Mouse (Mus musculus) CD4-positive naive resting alpha-beta T cell, adult 76 days (primary cell): ENCODE results near the gene P2ry1. TPM values are rescaled to one million over a fixed set of nuclear protein-coding genes. Genes with fewer than 3 reads are reported as not detected.

ENCODE experiments used
- total RNA-seq: library from RNA; stranded (reverse); gene quantifications from one replicate; pipeline ENCODE4 v1.2.4, GENCODE M21; 2023

P2ry1 gene
- total RNA-seq, result 0.91 TPM

DNA sequence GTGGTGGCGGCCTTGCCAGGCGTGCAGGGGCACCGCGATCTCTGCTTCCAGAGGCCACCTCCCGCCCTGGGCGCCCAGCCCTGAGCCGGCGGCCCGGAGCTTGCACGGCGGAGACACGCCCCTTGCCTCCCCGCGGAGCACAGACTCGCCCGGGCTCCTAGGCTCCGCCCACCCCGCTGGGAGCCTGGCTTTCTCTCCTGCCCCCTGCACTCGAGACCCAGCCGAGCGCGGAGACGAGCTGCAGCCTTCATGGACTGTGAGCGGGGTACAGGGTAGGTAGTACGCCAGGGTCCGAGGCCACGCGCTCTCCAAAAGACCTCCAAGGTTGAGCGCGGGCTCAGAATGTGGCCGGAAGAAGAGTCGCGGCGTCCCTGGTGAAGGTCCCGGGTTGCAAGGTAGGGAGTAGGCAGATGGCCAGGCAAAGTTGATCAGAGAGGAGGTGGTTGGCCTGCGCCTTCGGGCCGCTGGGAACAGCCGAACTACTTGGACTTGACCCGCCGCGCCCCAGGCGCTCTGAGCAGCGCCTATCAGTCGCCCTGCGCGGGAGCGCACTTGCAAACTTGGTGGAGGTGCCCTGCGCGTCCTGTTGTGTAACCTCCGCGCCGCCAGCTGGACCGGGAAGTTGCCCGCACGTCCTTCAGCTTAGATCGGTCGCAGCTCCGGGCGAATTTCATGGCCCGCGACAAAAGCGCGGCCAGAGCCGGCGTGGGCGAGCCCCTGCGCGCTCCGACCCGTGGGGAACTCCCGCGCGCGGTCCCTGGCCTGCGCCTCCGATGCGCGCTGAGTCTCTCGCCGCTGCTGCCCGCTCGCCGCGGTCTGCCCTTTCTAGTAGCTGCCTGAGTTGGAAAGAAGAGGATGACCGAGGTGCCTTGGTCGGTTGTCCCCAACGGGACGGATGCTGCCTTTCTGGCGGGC lies at the start of gene P2ry1:
Gene P2ry1 (plus strand): TSS at position 209 of the 915 bp plus-strand sequence.

